Mouse (Mus musculus): ENCODE measurements around the gene Ankrd54.
"Not testable (repeated sequence)": the region's sequence is repeated elsewhere in the genome, so short reads cannot be mapped to it uniquely, and the experiment has no call there.

The Ankrd54 gene

DNA sequence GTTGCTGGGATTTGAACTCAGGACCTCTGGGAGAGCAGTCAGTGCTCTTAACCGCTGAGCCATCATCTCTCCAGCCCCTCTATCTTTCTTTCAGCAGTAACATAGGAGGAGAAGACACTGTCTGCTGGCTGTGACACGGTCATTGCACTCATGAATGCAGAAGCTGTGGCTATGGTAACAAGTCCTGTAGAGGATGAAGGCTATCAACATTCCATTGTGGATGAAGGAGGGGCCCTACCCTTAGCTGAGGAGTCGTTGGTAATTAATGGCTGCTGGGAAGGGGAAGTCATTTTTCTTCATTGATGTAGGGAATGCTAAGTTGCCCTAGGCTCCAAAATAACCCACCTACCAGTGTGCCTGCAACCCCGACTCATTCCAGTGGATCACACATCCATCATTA lies 44.5 kb downstream of the Ankrd54 start:
- no peak for ATAC-seq (ENCODE audit: low TSS enrichment)

GRCm38 (mm10) chr15:79013382-79013781 lies 49.3 kb downstream of the Ankrd54 start:
- ATAC-seq (ENCODE audit: low TSS enrichment) = no peak

GRCm38 (mm10) chr15:79011550-79011949 lies 51.1 kb downstream of the Ankrd54 start:
- no peak for ATAC-seq (ENCODE audit: low TSS enrichment)

DNA sequence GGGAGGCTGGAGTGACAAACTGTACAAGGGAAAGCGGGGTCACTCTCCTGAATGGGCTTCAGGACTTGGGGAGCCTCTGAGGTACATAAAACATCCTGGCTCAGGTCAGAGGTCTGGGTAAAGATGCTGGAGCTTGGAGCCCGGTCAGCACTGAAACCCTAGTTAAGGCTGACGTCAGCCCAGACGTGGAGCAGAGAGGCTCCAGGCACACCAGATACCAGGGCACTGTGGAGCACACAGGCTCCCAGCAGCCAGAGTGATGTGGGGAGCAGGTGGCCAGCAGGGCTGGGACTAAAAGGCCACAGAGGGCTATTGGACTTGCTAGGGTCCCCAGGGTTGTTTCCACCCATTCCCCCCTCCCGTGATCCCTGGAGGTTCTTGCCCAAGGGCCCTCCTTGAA lies 53.0 kb downstream of the Ankrd54 start:
- no peak for ATAC-seq (ENCODE audit: low TSS enrichment)

GRCm38 (mm10) chr15:79007836-79008235 lies 54.9 kb downstream of the Ankrd54 start:
- ATAC-seq (ENCODE audit: low TSS enrichment) = not testable (repeated sequence)

- ATAC-seq (ENCODE audit: low TSS enrichment) = no peak
These were observed 55.6 kb downstream of the Ankrd54 start for GRCm38 (mm10) chr15:79007059-79007458.

GRCm38 (mm10) chr15:79006638-79007037 lies 56.1 kb downstream of the Ankrd54 start:
- ATAC-seq (ENCODE audit: low TSS enrichment) = peak; percentile 47; the same call in 1 of the 2 replicates

GRCm38 (mm10) chr15:79005581-79005980 lies 57.1 kb downstream of the Ankrd54 start:
- ATAC-seq (ENCODE audit: low TSS enrichment) = no peak
